Mouse (Mus musculus) ovary, postnatal 10 days (tissue): Measurements from ENCODE around the gene Zfp362.

Source experiments
- DNase-seq: peaks from one replicate; pipeline ENCODE4 v3.0.0; 2022; ENCODE audit warnings: low spot score

The Zfp362 gene

DNA sequence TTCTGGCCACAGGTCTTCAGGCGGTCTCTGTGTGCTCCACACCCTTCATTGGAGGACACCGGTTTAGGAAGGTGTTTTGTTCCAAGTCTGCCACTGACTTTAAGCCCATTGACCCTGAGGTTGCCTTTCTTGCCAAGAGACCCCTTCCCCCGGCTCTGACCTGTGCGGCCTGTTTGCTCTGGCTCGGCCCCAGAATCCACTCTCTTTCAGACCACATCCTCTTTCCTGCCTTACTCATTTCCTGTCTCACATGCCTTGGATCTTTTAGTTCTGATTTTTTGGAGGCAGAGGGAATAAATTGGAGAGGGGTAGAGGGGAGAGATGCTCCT lies 76.2 kb downstream of the Zfp362 start:
- no peak for DNase-seq

DNA sequence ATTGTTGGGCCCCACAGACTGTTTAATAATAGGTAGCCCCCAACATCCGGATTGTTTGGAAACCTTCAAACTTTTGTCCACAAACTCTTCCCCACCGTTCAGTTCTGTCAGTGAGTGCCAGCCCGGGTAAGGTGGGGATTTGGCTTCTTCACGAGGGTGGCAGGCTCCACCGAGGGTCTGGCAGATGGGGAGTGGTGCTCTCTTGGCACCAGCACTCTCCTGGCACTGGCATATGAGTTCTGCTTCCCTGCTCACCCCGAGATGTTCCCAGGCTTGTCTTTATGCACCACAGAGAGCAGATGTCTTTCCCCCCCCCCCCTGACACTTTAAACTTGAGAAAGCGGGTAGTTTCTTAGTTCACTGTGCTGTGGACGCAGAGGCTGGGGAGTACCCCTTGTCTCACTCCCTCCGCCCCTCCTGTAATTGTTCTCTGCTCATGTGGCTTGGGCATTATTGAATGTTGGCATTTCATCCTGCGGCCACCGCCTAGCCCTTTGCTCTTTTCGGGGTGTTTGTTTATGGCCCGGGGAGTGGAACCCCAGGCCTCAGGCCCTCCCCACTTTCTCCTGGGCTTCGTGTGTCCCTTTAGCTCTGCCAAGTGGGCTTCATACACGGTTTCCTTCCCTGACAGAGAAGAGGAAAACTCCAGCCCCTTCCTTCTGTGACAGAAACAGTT lies 76.7 kb downstream of the Zfp362 start:
- no peak for DNase-seq

DNA sequence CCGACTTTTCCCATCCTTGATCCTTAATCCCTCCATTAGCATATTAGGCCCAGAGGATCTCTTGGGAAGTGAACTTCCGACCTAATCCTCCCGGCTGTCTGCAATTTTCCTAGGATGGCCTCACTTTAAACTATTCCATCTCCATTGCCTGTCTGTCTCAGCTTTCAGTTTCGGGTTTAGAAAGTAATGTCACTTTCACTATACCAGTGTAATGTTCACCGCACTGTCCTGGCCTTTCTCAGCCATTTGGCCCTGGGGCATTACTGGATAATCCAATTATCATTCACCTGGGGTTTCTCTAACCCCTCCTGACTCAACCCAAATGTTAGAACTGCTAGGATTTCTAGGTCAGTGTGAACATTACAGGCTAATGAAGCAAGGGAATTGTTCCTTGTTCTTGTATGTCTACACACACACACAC lies 77.4 kb downstream of the Zfp362 start:
- DNase-seq: no peak

DNA sequence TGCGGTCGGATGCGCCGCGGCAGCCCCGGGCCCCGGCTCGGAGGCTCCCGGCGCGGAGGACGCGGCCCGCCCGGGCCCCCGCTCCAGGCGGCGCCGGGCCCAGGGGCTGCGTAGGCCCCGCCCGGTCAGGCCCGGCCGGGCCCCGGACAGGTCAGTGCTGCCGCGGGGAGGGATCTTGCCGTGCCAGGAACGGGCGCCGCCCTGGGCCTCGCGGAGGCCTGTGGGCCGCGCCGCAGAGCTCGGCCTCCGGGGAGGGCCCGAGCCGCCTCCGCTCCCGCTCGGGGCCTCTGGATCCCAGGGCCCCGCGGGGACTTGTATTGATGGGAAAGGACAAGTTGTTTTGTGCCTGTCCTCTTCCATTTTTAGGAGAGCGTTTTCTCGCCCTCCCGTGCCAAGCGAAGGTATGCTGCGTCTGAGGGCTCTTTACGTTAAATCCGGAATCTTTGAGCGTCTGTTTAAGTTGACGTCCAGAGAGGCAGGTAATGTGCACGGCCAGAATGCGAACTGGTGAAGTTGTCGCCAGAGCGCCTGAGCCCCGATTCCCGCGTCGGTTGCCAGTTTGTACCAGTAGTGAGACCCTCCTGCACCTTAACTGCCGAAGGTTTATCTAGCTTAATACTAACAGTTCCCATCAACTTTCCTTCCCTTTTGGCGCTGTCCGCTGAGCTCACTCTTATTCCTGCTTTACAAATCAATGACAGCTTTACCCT lies 78.0 kb downstream of the Zfp362 start:
- DNase-seq: no peak

DNA sequence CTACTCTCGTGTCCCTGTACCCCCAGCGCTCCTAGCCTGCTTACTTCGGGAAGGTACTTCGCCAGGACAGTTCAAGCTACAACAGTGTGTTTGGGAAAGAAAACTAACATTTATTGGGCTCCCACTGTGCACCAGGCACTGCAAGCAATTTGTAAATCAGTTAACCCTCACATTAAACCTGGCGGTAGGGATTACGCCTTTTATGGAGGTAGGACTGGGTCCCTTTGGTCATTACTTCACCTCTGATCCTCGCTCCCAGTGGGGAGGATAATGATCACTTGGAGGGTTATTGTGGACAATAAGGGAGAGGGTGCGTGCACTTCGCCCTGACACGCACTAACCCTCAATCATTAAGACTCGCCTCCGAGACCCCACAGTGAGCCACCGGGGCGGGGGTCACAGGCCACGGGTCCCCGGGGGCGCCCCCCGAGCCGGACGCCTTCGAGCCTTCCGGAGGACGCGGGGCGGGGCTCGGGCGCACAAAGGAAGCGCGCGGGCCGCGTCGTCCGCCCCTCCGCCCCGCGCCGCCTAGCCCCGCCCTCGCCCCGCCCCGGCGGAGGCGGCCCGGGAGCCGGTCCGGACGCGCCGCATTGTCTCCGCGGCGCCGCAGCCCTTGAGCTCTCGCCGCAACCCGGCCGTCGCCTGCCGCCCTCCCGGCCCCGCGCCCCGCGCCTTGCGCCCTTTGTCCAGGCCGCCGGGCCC lies 78.7 kb downstream of the Zfp362 start:
- peak; percentile 54 for DNase-seq

DNA sequence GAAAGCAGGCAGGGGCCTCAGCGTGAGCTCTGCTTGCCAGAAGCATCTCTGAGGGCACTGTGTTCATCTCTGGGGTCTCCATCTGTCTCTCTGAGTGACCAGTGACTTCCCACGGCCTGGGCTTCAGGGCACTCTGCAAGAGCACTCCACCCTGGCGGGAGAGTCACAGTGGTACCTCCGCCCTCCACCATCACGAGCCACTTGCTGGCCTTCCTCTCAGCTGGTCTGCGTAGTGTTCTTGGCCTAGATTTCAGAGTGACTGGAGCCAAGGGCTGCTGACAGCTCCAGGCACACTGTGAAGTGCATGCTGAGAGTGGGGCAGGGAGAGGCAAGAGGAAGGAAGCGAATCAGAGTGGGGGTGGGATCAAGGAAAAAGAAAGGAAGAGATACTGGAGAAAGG lies 81.8 kb downstream of the Zfp362 start:
- no peak for DNase-seq

DNA sequence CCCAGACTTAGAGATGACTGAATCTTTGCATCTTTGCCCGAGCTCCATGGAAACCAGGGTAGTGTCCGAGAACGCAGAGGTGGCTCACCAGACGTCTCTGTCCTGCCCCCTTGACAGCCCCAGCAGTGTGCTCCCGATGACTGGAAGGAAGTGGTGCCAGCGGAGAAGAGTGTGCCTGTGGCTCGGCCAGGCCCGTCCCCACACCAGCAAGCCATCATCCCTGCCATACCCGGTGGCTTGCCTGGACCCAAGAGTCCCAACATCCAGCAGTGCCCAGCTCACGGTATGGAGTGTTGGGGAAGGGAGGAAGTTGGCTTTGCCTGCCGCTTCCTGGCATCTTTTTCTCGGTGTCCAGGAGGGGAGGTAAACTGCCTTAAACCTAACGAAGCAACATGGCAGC lies 82.4 kb downstream of the Zfp362 start:
- DNase-seq: no peak
